Mouse (Mus musculus) B cell, adult 62 days (primary cell): ENCODE results near the gene Rhox4c. TPM values are rescaled to one million over a fixed set of nuclear protein-coding genes. Genes with fewer than 3 reads are reported as not detected.

Experiments
- total RNA-seq: library from RNA; stranded (reverse); gene quantifications from 4 replicates; pipeline ENCODE4 v1.2.4, GENCODE M21; 2023

Rhox4c gene
- total RNA-seq = not detected in 4 replicates

DNA sequence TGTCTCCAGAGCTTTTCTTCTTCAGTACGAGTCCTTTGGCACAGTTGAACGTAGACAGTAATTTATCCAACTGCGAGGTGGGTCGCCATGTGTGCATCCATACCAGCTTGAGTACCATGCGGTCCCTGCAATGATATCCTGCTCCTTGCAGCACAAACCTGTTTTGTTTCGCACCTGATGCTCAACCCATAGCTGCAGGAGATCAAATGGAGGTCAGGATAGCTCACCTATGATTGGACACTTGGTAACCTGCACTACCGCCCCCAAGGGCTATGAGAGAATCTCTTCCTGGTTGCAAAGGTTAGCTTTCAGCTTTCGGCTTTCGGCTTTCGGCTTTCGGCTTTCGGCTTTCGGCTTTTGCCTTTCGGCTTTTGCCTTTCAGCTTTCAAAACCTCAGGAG lies at the start of gene Rhox4c:
Gene Rhox4c, plus strand, starts transcription at position 301 of the 400 bp plus-strand sequence.

DNA sequence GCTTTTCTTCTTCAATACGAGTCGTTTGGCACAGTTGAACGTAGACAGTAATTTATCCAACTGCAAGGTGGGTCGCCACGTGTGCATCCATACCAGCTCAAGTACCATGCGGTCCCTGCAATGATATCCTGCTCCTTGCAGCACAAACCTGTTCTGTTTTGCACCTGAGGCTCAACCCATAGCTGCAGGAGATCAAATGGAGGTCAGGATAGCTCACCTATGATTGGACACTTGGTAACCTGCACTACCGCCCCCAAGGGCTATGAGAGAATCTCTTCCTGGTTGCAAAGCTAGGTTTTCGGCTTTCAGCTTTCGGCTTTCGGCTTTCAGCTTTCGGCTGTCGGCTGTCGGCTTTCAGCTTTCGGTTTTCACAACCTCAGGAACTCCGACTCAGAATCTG lies 47.9 kb upstream of the Rhox4c start, which contains the start of gene Rhox4b:
Gene Rhox4b, plus strand, starts transcription at position 301 of the 400 bp plus-strand sequence.

DNA sequence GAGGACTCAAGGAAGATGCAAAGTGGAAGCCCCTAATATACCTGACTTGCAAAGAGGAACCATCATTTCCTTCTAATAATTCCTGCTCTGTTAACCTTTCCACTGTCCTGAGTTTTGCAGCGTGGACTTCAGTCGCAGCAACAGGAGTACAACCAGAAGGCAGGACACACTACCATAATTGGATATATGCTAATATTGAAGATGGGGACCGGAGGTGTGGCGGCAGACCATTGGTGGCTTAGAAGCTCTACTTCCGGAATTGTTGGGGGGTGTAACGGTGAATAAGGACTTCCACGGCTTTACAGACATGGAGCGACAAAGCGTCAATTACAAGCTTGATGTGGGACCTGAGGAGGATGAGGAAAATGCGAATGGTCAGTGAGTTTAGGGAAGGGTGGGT lies 26.8 kb upstream of the Rhox4c start, which contains the start of gene Rhox2c:
Gene Rhox2c, plus strand, starts transcription at position 301 of the 400 bp plus-strand sequence.

DNA sequence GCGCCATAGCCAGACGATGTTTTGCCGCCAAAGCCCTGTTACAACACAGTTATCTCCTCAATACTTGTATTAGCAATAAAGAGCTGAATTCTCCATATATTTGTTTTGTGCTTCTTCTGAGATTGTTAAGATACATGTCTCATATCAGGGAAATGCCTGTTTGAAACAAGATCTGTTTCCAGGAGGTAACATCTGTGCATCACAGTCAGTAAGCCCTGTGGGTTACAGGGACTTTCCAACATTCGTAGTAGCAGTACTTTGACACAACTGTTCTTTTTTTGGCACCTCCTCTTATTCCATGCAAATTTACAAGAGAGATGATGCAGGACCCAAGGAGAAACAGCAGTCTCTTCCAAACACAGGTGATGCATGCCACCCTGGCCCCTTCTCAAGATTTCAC lies 21.9 kb upstream of the Rhox4c start, which contains the start of gene Rhox3c:
Gene Rhox3c, plus strand, starts transcription at position 301 of the 400 bp plus-strand sequence.

DNA sequence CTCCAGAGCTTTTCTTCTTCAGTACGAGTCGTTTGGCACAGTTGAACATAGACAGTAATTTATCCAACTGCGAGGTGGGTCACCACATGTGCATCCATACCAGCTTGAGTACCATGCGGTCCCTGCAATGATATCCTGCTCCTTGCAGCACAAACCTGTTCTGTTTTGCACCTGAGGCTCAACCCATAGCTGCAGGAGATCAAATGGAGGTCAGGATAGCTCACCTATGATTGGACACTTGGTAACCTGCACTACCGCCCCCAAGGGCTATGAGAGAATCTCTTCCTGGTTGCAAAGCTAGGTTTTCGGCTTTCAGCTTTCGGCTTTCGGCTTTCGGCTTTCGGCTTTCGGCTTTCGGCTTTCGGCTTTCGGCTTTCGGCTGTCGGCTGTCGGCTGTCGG lies 33.9 kb downstream of the Rhox4c start, which contains the start of gene Rhox4d:
Gene Rhox4d, plus strand, starts transcription at position 301 of the 400 bp plus-strand sequence.

DNA sequence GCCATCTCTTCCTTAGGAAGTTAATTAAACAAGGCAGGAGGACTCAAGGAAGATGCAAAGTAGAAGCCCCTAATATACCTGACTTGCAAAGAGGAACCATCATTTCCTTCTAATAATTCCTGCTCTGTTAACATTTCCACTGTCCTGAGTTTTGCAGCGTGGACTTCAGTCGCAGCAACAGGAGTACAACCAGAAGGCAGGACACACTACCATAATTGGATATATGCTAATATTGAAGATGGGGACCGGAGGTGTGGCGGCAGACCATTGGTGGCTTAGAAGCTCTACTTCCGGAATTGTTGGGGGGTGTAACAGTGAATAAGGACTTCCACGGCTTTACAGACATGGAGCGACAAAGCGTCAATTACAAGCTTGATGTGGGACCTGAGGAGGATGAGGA lies 50.0 kb downstream of the Rhox4c start, which contains the start of gene Rhox2e:
Gene Rhox2e, plus strand, starts transcription at position 301 of the 400 bp plus-strand sequence.

Other genes starting within 250 kb of the Rhox4c start
- gene Rhox2a, start 235.4 kb upstream of the Rhox4c start, total RNA-seq = not detected in 4 replicates
- gene Rhox3a, start 230.4 kb upstream of the Rhox4c start, total RNA-seq = not detected in 4 replicates
- gene Rhox4a, start 215.0 kb upstream of the Rhox4c start, total RNA-seq = not detected in 4 replicates
- not detected in 4 replicates for gene Rhox3a2, start 100.3 kb upstream of the Rhox4c start, total RNA-seq
- not detected in 4 replicates for gene Rhox4a2, start 89.5 kb upstream of the Rhox4c start, total RNA-seq
- gene Rhox2b, start 68.3 kb upstream of the Rhox4c start, total RNA-seq = not detected in 4 replicates
- not detected in 4 replicates for gene Rhox4b, start 47.8 kb upstream of the Rhox4c start, total RNA-seq
- gene Rhox2c, start 26.7 kb upstream of the Rhox4c start, total RNA-seq = not detected in 4 replicates
- gene Rhox3c, start 21.8 kb upstream of the Rhox4c start, total RNA-seq = not detected in 4 replicates
- gene Rhox2d, start 13.1 kb downstream of the Rhox4c start, total RNA-seq = not detected in 4 replicates
- not detected in 4 replicates for gene Rhox4d, start 34.0 kb downstream of the Rhox4c start, total RNA-seq
- not detected in 4 replicates for gene Rhox2e, start 50.1 kb downstream of the Rhox4c start, total RNA-seq
- not detected in 4 replicates for gene Rhox3e, start 61.7 kb downstream of the Rhox4c start, total RNA-seq
- gene Rhox4e, start 77.1 kb downstream of the Rhox4c start, total RNA-seq = not detected in 4 replicates
- not detected in 4 replicates for gene Rhox2f, start 91.1 kb downstream of the Rhox4c start, total RNA-seq
- not detected in 4 replicates for gene Rhox3f, start 100.7 kb downstream of the Rhox4c start, total RNA-seq
- gene Rhox4f, start 127.4 kb downstream of the Rhox4c start, total RNA-seq = not detected in 4 replicates
- not detected in 4 replicates for gene Rhox3g, start 148.3 kb downstream of the Rhox4c start, total RNA-seq
- gene Rhox2g, start 163.1 kb downstream of the Rhox4c start, total RNA-seq = not detected in 4 replicates
- not detected in 4 replicates for gene Rhox4g, start 171.0 kb downstream of the Rhox4c start, total RNA-seq
- not detected in 4 replicates for gene Rhox3h, start 188.4 kb downstream of the Rhox4c start, total RNA-seq
- not detected in 4 replicates for gene Rhox2h, start 192.9 kb downstream of the Rhox4c start, total RNA-seq